Mouse (Mus musculus) fibroblast of lung, adult 2 months (primary cell): ENCODE measurements around the gene Nrgn.

Experiments used
- DNase-seq: peaks from one replicate; pipeline ENCODE4 v3.0.0-alpha.2; 2011; ENCODE audit warnings: low read depth

Gene Nrgn

DNA sequence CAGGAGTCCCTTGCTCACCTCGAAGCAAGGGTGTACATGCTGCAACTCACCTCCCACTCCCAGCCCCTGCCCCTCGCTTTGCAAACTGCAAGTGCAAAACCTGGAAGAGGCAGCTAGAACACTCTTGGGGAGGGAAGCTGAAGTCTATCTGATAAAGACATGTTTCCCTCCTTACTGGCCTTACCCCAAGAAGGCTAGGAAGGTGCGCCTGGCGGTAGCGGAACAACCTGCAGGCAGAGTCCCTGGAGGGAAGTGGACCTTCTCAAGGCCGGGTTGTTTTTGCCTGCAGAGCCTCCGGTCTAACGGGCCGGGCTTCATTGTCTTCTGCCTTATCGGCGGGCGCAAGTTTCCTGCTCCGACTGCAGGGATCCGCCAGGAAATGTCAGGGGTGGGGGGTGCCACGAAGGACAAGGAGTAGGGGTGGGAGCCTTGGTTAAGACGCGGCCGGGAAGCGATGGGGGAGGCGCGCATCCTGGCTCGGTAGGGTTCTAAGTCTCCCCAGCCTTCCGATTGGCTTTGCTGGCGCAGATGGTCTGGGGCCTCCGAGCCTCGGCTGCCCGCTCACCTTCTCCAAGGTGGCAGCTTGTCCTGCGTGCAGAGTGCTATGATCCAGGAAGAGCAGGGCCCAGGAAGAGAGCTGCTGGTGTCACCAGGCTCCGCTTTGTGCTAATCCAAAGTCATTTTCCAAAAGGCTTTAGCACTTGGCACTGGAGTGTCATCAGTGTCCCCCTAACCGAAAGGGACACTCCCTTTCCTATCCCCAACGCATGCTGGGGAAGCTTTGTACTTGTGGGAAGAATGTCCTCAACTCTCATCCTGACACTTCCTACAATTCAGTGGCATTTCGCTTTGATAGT, 22.4 kb downstream of the Nrgn start:
- no peak for DNase-seq

DNA sequence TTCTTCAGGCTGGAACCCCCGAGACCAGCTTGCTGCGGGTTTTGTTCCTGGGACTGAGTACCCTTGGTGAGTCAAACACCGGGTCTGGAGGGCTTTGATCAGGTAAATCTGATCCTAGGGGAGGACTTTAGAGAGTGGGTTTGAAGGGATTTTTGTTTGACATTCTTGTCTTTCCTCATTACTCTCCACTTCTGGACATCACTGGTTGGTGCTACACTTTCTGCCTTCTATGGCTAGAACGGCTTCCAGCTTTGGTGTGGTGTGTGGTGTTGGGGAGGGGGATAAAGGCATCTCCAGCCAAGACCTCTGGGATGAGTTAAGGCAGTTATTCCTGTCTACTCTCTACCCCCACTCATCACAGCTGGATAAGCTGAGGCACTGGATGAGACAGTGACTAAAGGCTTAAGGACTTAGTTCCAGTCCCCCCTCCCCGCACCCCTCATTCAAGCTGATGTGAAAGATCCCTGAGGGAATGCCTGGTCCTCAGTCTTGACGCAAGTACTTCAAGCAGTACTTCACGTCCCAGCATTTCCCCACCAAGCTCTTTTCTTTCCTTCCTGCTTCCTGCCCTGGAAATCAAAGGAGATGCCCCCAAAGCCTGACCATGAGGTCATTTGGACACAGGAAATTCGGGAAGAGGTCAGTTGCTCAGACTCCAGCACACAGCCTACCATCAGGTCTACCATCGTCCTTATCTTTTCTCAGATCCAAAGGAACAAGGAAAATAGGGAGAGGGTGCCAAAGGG, 24.3 kb downstream of the Nrgn start:
- DNase-seq: no peak

DNA sequence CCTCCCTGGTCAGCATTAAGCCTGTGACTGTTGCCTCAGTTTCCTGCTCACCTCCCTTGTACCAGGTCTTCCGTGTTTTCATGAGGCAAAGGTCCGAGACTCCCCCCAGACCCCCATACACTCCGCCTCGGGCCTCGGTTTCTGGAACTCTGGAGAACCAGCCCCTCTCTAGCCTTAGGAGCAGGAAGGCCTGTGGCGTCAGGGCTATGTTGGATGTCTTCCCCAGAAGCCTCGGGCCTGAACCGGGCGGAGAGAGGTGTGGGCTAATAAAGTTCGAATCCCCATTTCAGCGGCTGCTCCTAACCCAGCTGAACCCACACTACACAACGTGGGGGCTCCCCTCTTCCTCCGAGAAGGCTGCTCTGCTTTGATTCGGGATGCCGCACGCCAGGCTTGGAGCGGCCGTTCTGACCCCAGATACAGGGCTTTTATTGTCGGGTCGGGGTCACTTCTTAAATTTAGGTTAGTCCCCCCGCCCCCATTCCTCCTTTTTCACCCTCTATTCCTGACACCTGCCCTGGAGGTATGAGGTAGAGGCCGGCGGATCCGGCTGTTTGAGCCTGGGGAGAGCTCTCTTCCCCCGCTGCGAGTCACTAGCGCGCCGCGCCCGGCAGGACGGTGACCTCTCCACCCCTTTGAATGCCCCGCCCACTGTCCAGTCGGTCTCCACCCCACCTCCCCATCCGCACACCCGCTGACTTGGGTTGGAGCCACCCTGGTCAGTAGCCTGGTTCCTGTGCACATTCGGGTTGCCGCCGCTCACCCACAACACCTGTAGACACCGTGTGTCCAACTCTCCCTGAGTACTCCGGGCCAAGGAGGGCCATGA, 25.1 kb downstream of the Nrgn start, which contains the start of gene Esam:
TSS of gene Esam (plus strand) at position 683 of the 829 bp plus-strand sequence.
- DNase-seq: no peak

DNA sequence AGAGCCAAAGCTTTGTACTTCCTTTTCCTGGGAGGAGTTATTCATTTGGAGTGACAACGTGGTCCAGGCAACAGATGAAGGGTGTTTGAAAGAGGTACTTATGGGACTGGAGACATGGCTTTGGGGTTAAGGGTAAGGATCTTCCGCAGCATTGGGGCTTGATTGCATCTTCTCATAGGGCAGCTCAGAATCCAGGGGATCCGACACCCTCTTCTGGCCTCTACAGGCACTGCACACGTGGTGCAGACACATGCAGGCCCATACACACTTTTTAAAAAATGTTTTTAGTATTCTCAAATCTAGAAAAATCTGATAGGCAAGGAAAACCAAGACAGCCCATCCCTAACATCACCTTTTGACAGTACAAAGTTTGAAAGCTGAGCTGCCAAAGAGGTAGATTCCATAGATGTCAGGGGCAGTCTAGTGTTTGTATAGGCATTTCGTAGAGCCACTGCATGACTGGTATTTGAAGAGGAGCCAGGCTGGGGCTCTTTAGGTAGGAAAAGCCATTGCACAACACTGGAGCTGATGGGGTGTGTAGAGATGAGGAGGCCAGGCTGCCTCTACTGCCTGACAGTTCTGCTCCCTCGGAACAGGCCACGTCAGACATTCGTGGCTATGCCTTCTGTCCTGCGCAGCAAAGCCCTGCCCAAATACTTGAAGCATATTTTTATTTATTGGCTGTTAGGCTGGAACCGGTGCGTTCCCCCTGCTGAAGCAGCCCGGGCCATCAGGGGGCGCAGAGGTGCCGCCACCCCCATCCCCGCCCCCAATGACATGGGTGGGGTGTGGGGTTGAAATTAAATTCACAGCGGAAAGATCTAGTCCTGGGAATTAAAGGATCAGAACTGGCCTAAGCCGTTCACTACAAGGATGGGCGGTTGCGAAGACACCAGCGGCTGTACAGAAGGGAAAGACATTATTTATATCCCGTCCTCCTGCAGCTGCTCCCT, 26.0 kb downstream of the Nrgn start:
- DNase-seq: no peak

DNA sequence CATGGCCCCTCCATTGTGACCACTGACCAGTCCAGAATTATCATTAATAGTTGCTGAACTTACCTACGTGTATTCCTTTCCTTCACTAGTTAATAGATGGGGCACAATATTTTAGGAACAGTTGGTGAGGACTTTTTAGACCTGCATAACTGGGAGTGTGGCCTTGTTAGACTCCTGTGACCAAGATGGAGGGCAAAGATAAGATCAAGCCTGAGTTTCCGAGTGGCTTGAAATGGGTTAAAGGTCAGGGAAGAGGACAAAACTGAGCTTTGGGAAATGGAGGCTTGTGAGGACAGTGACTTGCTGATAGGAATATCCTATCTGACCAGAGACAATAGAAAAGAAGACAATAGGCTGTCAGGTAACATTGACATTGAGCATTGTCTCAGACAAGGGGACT, 27.2 kb downstream of the Nrgn start:
- DNase-seq: no peak

DNA sequence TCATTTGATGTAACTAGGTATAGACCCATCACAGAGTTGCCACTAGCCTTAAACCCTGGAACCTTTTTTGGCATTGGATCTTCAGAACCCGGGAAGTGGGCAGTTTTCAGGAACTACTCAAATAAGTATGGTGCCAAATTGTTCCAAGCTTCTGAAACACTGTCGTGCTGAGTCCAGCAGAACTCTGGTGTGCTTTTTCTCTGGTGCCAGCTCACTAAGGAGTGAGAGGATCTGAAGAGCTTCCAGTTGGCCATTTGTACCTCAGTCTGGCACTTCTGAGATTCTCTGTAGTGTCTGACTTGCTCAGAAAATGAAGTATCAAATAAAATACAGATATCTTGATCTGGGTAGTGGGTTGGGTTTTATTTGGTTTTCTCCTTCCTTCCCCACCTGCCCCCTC, 32.7 kb downstream of the Nrgn start:
- DNase-seq: no peak

DNA sequence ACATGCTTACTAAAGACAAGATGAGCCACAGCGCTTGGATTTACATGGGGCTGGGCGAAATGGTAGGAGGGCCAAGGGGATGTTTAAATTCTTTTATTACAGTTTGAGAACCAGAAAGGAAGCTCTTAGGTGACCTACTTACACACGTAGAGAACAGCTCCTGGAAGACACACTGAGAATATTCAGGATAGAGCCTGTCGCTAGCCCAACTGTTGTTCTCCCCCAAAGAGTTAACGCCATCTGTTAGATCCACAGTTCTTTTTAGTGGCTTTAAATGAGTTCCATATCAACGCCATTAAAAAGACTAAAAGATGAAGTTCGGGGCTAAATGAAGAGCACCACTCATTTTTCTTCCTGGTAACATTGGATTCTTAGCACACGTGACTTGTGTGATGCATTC, 33.7 kb downstream of the Nrgn start:
- no peak for DNase-seq

DNA sequence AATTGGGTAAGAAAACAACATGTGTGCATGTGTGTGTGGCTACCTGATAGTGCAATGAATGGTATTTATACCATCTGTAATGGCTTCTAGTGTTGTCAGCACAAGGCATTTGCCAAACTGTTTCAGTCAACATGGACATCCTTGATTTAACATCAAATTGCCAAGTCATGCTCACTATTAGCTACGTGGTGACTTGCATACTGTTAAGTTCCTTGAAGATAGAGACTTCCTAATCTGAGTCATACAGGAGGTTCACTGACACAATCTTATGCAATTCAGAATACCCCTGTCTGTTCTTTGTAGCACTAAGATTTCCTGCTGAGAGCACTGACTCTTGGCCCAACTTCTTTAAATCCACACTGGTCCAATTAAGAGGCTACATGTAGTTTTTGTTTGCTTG, 35.2 kb downstream of the Nrgn start:
- DNase-seq: peak; percentile 7

DNA sequence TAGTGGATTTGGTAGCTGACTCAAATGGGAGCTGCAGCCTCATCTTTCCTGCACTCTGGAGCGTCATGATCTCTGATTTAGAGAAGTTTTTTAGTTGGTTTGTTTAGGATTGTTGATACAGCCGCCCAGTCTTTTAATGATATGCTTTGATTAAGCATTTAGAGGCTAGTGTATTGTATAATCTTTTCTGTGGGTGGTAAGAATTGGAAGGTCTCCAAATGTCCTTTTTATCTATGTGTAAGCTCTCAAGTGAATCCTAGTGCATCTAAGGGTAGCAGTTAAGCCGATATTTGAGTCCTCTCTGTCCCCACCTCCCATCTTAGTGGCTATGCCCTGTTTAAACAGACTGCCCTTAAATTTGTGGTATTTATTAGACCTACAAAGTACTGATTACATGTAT, 38.2 kb downstream of the Nrgn start:
- no peak for DNase-seq

DNA sequence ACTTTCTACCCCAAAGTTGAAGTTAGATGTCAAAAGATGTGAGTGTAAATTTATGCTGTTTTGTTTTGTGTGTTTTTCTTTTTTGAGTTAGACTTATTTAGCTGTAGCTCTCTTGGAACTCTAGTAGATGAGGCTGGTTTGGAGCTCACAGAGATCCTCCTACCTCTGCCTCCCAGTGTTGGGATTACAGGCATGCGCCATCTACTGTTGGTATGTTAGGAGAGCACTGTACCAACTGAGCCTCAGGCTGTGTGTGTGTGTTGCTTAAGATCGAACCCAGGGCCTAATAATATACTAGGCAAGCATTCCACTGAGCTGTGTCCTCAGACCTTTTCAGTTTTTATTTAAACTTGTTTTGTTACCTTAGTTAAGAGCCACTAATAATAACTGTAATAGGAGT, 40.6 kb downstream of the Nrgn start:
- no peak for DNase-seq

DNA sequence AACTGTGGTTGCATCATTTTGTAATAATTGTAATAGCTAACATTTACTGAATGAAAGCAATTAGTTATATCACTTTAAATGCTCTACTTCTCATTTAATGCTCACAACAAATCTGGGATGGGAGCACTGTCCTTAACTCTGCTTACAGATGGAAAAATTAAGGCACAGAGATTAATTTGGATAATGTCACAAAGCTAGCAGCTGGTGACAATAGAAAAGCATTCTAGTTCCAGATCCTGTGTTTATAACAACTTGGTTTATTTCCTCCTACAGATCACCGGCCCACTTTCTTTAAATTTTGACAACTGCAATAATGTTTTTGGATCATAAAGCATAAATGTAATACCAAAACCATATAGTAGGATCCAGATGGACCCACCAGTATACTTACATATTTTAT, 46.7 kb downstream of the Nrgn start:
- no peak for DNase-seq

DNA sequence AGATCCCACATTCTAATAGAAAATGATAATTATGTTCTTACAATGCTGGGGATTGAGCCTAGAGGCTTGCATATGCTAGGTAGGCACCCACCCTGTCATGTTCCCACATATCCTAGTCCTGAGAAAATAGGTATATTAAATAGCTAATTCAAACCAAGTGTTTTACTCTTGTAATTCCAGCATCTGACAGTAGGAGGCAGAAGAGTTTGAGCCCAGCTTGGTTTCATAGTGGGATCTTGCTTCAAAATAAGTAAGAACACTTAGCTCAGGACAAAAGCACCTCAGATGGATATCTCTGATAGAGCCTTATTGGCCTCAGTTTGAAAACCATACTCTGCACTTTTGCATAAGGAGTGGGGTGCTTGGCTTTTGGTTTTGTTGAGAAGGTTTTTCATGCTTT, 48.4 kb downstream of the Nrgn start:
- no peak for DNase-seq

DNA sequence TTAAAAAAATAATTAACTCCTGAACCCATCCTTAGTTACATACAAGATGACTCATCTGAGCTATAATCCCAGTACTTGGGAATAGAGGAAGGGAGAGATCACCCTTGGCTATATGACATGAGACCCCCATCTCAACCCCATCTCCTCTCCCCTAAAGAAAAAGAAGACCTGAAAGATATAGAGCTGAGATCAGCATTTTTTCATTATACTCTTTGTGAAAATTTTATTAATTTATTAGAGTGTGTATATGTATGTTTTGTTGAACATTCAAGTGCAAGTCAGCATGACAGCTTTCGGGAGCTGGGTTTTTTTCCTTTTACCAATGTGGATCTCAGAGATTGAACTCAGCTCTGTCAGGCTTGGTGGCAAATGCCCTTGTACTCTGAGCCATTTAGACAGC, 51.5 kb downstream of the Nrgn start:
- DNase-seq: no peak

DNA sequence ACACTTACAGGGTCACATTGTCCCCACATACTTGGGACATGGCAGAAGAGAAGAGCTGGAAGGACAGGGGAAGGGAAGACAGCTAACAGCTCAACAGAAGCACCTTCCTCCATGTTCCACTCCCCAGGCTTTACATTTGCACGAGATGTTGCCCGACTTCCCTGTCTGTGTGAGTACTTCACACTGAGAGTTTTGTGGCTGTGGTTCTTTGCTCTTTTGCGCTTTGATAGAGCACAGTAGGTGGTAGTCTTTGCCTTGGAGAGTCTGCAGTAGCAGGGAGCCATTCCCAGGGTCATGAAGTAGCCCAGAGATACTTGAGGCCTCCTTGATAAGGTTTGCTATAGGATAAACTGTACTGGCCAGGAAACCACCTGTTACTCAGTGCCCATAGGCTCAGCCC, 52.5 kb downstream of the Nrgn start:
- no peak for DNase-seq

DNA sequence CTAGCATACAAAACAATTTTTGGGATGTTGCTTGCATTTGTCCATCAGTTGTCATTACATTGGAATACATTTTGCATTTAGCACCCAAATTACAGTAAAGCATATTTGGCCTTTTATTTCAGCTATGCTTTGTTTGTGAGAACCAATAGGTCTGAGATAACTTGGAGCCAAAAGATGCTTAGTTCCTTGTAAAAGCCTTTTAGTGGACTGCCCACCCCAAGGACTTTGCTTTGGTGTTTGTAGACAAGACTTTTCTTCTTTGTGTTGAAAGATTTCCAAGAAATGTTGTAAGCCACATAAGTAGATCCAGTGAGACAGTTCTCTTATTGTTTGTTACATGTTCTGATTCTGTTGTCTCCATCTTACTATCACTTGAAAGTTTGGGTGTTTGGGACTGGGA, 56.4 kb downstream of the Nrgn start:
- DNase-seq: no peak

DNA sequence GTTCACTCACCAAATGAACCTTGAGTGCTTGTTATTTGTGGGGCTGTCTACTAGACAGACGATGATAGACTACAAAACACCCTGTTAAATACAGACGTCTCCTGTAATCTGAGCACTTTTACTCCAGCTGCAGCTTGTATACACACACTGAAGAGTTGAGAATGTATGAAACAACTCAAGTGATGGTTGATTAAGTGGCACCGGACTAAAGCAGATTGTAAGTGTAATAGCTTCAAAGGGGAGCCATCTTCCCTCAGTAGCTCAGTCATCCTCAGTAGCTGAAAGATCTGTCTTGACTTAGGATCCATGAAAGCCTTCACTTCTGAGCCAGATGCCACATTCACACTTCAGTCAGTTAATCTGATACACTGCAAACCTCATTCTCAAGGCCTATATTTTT, 56.9 kb downstream of the Nrgn start:
- no peak for DNase-seq
